Mouse (Mus musculus) cerebral cortex, adult 2 months (tissue): ENCODE data around the gene Jmjd1c.

Experiments
- WGBS: fragments of 180-500 bp; shearing (Covaris S2); methylation state at CpG from one replicate; pipeline ENCODE4 v1.1.7; 2018; 5-methylcytosine and 5-hydroxymethylcytosine counted together

Jmjd1c gene

GRCm38 (mm10) chr10:67072600-67072999, 23.3 kb upstream of the Jmjd1c start:
- 79% methylated on average over 4 of the region's 4 CpGs for WGBS

GRCm38 (mm10) chr10:67073577-67073976, 22.3 kb upstream of the Jmjd1c start:
- 91% methylated on average over 8 of the region's 8 CpGs for WGBS

GRCm38 (mm10) chr10:67075931-67076878, 19.7 kb upstream of the Jmjd1c start:
- 25% methylated on average over 21 of the region's 21 CpGs for WGBS

DNA sequence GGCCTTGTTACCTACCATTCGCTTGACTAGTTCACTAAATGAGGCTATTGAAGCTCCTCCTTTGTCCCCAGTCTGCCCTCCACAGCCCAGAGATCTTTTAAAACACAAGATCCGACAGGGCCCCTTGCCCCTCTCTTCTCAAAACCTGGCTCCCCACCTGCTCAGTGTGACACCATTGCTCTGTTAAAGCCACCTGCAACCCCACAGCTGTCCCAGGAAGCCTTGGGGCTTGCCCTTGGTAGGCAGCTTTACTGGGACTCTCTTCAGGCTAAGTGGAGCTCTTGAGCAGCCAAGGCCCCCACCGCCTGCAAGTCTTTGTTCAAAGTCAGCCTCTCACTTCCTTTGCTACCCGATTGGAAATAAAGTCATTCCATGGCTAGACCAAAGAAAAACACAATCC, 16.9 kb upstream of the Jmjd1c start:
- 73% methylated on average over 4 of the region's 4 CpGs for WGBS

DNA sequence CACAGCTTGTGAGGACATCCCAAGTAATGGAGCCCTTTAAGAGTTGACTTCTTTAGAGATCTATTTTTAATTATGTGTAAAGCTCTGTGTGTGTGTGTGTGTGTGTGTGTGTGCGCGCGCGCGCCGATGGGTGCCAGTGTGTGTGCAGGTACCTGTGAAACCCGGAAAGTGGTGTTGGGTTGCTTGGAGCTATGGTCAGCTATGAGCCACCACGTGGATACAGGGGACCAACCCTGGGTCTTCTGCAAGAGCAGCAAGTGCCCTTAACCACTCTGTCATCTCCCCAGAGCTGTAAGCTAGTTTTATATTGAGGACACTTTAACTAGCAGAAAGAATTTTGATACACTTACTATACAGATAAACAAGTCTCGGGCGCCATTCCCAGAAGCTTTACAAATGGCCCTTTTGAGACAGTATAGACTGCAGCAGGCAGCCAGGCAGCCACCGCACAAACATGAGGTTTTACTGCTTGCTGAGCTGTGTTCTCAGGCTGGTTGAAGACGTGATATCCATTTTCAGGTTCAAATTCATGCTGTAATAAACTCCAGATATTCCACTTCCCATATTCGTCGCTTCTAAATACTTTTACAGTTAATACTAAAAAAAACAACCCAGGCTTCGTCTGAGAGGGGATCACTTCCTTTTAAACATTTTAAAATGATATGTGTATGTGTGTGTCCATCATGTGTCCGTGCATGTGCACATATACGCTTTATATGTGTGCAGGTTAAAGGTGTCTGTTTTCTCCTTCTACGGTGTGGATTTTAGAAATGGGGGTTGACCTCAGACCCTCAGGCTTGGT, 14.5 kb upstream of the Jmjd1c start:
- WGBS = 77% methylated on average over 18 of the region's 18 CpGs

DNA sequence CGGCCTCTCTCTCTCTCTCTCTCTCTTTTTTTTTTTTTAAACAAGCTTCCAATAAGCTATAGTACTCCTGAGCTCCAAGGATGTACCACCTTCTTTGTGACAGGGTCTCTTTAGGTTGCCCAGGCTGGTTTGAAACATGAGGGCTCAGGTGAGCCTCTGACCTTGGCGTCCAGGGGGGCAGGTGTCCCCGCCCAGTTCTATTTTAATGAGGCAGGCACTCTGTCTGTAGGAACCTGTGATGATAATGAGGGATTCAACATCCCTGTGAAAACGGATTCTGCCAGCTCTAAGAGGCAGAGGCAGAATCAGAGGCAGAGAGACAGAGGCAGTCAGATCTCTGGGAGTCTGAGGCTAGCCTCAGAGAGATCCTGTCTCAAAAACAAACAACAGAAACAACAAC, 13.4 kb upstream of the Jmjd1c start:
- 85% methylated on average over 4 of the region's 4 CpGs for WGBS

DNA sequence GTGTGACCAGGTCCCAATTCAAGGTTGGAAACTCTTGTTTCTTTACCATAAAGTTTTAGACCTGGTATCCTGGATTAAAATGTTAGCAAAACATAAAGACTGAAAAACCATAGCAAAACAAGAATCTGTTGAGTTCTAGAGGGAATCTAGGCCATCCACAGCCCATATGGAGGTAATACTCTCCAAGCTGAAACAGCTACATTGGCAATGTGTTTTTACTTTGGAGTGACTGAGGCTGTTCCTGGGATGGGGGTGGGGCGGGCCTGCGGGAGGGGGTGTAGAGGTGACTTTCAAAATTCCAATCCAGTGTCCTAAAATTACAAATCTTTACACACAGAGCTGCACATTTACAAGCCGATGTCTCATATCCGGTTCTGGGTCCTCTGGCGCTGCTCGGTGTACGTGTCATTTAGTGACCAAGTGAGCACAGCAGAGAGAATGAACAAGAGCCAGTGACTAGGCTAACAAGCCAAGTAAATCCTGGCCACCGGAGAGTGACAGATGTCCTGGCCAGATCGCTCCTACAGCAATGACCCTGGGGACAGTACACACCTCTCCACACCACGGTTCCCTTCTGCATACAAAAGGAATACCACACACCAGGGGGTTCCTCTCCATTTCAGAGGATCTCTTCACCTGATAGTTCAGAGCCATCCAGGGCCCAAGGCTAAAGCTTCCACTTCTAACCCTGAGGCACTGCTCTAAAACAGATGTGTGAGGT, 12.3 kb upstream of the Jmjd1c start:
- 63% methylated on average over 10 of the region's 10 CpGs for WGBS

DNA sequence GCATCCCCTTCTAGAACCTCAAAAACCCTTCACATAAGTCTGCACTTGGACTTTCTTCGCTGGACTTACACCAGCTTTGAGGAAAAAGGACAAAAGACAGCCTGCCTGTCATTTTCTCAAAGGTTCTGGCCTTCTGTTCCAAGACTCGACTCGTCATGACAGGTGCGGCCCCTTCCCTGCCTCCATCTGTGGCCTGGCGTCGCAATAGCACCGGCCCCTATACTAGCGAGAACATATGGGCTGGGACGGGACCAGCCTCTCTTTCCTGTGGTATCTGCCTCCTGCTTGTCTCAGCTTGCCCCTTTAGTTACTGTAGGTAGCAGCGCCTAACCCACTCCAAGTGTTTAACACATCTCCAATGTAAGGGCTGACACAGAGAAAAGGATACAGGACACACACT, 10.8 kb upstream of the Jmjd1c start:
- WGBS = 85% methylated on average over 10 of the region's 10 CpGs

DNA sequence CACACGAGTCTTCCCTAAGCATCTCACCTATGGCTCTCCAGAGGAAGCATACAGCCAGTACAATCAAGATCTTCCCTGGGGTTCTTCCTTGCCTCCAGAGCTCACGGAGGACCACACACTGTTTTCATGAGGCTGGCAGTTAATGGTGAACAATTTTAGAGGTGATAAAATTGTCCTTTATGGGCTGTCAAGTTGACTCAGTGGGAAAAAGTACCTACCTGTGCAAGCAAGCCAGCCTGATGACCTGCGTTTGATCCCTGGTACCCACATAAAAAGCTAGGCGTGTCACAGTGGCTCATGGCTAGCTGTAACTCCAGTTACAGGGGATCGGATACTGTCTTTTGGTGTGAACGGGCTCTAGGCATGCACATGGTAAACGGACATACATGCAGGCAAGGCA, 10.0 kb upstream of the Jmjd1c start:
- 91% methylated on average over 7 of the region's 7 CpGs for WGBS

DNA sequence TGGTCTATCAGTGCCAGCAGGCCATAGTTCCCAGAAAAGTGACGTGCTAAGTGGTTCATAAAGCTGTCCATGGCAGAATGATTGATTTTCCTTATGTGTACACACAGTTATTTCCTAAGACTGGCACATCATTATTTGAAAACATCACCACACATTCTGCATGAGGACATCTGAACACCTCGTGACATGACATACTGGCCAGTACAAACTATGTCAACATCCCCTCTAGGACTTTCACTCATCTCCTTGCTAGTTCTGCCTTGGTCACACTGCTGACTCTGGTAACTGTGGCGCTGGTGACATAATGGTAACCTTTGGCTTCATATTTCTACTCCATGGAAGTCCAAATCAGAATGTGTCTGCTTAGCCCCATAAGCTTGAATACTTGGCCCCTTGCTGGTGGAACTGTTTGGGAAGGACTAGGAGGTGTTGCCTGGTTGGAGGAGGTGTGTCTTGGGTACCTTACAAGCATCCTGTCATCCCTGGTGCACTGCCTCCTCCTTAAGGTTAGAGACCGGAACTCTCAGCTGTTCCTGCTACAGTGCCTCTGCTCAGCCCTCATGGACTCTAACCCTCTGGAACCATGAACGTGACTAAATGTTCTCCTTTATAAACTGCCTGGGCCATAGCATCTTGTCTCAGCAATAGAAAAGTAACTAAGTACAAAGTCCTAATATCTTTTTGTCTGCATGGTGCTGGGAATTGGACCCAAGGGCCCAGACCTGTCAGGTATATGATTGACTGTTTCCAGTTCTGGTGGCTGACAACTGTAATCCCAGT, 8.3 kb upstream of the Jmjd1c start:
- 96% methylated on average over 5 of the region's 5 CpGs for WGBS

DNA sequence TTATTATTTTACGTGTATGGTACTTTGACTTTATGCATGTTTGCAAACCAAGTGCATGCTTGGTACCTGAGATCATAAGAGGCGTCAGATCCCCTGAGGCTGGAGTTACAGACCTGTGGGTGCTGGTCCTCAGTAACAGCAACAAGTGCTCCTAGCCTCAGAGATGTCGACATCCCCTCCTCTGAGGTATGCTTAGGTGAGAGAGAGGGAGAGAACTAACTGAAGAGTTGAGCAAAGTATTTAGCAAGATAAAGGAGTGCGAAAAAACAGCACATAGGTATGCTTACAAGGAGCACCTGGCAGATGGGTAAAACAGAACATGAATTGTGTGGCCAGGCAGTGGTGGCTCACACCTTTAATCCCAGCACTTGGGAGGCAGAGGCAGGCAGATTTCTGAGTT, 5.3 kb upstream of the Jmjd1c start:
- WGBS = 95% methylated on average over 4 of the region's 4 CpGs

- 89% methylated on average over 7 of the region's 7 CpGs for WGBS
Observed at GRCm38 (mm10) chr10:67094922-67095321, 1.0 kb upstream of the Jmjd1c start.

DNA sequence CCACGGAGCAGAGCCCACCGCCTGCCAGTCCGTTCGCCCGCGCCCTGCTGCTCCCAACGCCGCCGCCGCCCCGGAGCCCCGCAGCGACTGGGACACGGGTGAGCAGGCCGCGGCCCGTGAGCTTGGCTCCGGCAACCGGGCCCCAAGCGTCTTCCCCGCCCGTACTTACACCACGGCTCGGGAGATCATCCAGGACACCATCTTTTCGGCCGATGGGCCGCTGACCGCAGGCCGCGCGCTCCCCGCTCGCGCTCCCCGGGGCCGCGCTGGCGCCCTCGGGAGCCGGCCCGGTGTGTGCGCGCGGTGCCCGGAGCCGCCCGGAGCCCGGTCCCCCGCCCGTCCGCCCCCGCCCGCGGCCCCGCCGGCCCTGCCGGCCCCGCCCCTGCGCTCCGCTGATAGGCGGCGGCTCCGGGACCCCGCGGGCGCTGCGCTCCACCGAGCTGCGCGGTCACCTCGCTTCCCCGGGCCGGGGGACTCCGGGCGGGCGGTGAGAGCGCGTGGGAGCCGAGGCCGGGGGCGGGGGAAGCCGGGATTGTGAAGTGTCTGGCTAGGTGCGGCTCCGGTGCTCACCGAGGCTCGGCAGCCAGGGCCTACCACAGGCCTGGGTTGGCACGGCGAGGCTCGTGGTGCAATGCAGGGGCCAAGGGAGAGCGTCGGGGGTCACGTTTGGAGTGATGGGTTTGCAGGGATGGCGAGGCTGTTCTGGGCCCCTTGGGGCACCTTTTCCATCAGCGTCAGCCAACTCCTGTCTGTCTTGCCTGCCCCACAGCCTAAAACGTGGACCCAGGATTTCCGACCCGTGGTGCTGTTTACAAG, 904 bp downstream of the Jmjd1c start, which contains the start of gene Reep3:
Gene Reep3 (minus strand): TSS at position 325 of the 816 bp plus-strand sequence.
- WGBS = under 1% methylated on average over 97 of the region's 97 CpGs

- WGBS = 1% methylated on average over 15 of the region's 15 CpGs
Observed at GRCm38 (mm10) chr10:67097437-67098150, 1.7 kb downstream of the Jmjd1c start.

- WGBS = 10% methylated on average over 7 of the region's 7 CpGs
Observed at GRCm38 (mm10) chr10:67098408-67099050, 2.6 kb downstream of the Jmjd1c start.

- WGBS = 48% methylated on average over 13 of the region's 13 CpGs
Observed at GRCm38 (mm10) chr10:67099183-67099929, 3.4 kb downstream of the Jmjd1c start.

GRCm38 (mm10) chr10:67100011-67100661, 4.2 kb downstream of the Jmjd1c start:
- WGBS = 44% methylated on average over 7 of the region's 7 CpGs

DNA sequence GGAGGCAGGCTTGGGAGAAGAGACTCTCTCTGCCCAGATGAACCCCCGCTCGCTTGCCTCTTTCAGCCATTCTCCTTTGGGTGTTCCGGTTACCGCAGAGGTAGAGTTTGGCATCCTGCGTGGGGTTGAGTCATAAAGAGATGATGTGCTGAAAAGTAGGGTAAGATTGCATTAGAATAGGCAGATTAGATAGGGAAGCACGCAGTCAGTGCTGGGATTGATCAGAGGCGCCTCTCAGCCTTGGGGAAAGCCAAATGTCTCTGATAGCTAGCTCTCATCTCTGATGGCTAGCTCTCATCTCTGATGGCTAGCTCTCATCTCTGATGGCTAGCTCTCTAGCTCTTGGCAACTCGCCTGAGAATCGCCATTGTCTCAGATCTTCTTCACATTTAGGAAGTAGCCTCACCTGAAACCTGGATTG, 4.9 kb downstream of the Jmjd1c start:
- WGBS = 51% methylated on average over 9 of the region's 9 CpGs
